Mouse (Mus musculus) naive thymus-derived CD4-positive, alpha-beta T cell, adult 5 months (primary cell): Measurements from ENCODE around the gene Zp3r. TPM values are rescaled to one million over a fixed set of nuclear protein-coding genes. Genes with fewer than 3 reads are reported as not detected.

Experiments
- polyA plus RNA-seq: library from polyadenylated mRNA; unstranded; fragments of 100-300 nt; shearing (Covaris generic); gene quantifications from one replicate; pipeline ENCODE4 v1.2.1, GENCODE M21; 2017

The Zp3r gene
- not detected for polyA plus RNA-seq

GRCm38 (mm10) chr1:130629521-130629920 is at the start of gene Zp3r:
Gene Zp3r (minus strand): TSS chr1:130629621.

GRCm38 (mm10) chr1:130661454-130661853 is 32.0 kb upstream of the Zp3r start, which contains the start of gene C4bp:
Gene C4bp (minus strand): TSS chr1:130661632.

Other genes starting within 250 kb of the Zp3r start
- 9.9 TPM for gene Cd55b, start 206.6 kb downstream of the Zp3r start, polyA plus RNA-seq
- 215 TPM for gene Cd55, start 166.9 kb downstream of the Zp3r start, polyA plus RNA-seq
- not detected for gene C4bp, start 32.0 kb upstream of the Zp3r start, polyA plus RNA-seq
- gene Gm29427, start 86.2 kb upstream of the Zp3r start, polyA plus RNA-seq, result not detected
- 4.8 TPM for gene Yod1, start 87.7 kb upstream of the Zp3r start, polyA plus RNA-seq
- 7.5 TPM for gene Pfkfb2, start 99.6 kb upstream of the Zp3r start, polyA plus RNA-seq
- gene AA986860, start 102.4 kb upstream of the Zp3r start, polyA plus RNA-seq, result not detected
- gene Fcamr, start 171.3 kb upstream of the Zp3r start, polyA plus RNA-seq, result not detected
- not detected for gene Pigr, start 197.1 kb upstream of the Zp3r start, polyA plus RNA-seq
- not detected for gene Fcmr, start 236.0 kb upstream of the Zp3r start, polyA plus RNA-seq